Mouse (Mus musculus): ENCODE results near the gene Upb1.
"Not testable (repeated sequence)": the region's sequence is repeated elsewhere in the genome, so short reads cannot be mapped to it uniquely, and the experiment has no call there.

- not testable (repeated sequence) for TF ChIP-seq CTCF, EP300 (IDR thresholded peaks at IDR 0.05; ENCODE audit: low read depth)
These were observed 74.4 kb downstream of the Upb1 start for GRCm38 (mm10) chr10:75475139-75475850.

All from liver, postnatal 0 days (tissue).